11 mouse cellular contexts compared by ENCODE assay signal in genomic region chr12:52448218-52448617, GRCm38 (mm10). TPM values are rescaled to one million over a fixed set of nuclear protein-coding genes. Genes with fewer than 3 reads are reported as not detected.
DNase-seq lines count a peak whose midpoint lies in the region; ATAC-seq lines count a peak whose summit lies in the region.
"Had no signal": no experiment of that assay in that cellular context is flagged by ENCODE, and none has a peak within 500 bp of the region (broad histone marks: within the 10 kb centered on the region; RNA-seq: fewer than 3 reads in every experiment).

No protein-coding gene starts in this region.

- no peak overlapping the region for H3K4me3 ChIP-seq in heart, embryonic 11.5 days (ENCODE audit: low read depth, low read length)
- H3K4me3 ChIP-seq in liver, embryonic 16.5 days (ENCODE audit: low read depth, low read length) = no peak overlapping the region
- H3K4me3 ChIP-seq: forebrain, embryonic 12.5 days; megakaryocyte, embryonic 14.5 days had no signal

- 66% methylated on average over 1 of the region's 1 CpGs for WGBS in heart, embryonic 11.5 days (ENCODE audit: insufficient replicate concordance)
- WGBS in liver, embryonic 16.5 days (ENCODE audit: insufficient replicate concordance) = 29% methylated on average over 1 of the region's 1 CpGs

- no peak overlapping the region for H3K9ac ChIP-seq in heart, embryonic 11.5 days (ENCODE audit: low read depth, low read length)
- H3K9ac ChIP-seq in liver, embryonic 16.5 days (ENCODE audit: low read depth, low read length) = no peak overlapping the region
- H3K9ac ChIP-seq: forebrain, embryonic 12.5 days had no signal

- no peaks in the 10 kb centered on the region for H3K9me3 ChIP-seq in heart, embryonic 11.5 days (replicated peaks; ENCODE audit: control insufficient read depth, low read length)
- H3K9me3 ChIP-seq in liver, embryonic 16.5 days (replicated peaks; ENCODE audit: control insufficient read depth, low read length) = no peaks in the 10 kb centered on the region
- H3K9me3 ChIP-seq: forebrain, embryonic 12.5 days; megakaryocyte, embryonic 14.5 days had no signal

- peak; percentile 24 to 30 for DNase-seq in heart, adult 18-20 months
- DNase-seq in adrenal gland, postnatal 14 days = peak; percentile 60
- peak; percentile 91 for DNase-seq in kidney, adult 11 months
- no peak for DNase-seq in embryo, embryonic 10.5 days (ENCODE audit: low spot score)
- no peak for DNase-seq in spleen, postnatal 4 days (ENCODE audit: low spot score in 2 of 2)
- DNase-seq in frontal cortex, adult 2 months (ENCODE audit: extremely low spot score in 1 of 2, low spot score in 1 of 2) = no peak
- DNase-seq: thymus, postnatal 4 days had no signal

- no peaks in the 10 kb centered on the region for H3K36me3 ChIP-seq in heart, embryonic 11.5 days (ENCODE audit: control insufficient read depth, insufficient read depth, low read length)
- H3K36me3 ChIP-seq in liver, embryonic 16.5 days (ENCODE audit: control insufficient read depth, insufficient read depth) = no peaks in the 10 kb centered on the region
- H3K36me3 ChIP-seq: forebrain, embryonic 12.5 days had no signal

- no peak overlapping the region for H3K27ac ChIP-seq in heart, embryonic 11.5 days (ENCODE audit: low read depth, low read length)
- H3K27ac ChIP-seq in liver, embryonic 16.5 days (ENCODE audit: low read length) = peak overlapping the region; percentile 71; the same call in 1 of the 2 replicates
- H3K27ac ChIP-seq: forebrain, embryonic 12.5 days had no signal

- no peak overlapping the region for H3K4me2 ChIP-seq in heart, embryonic 11.5 days
- H3K4me2 ChIP-seq in liver, embryonic 16.5 days (ENCODE audit: low read depth, low read length) = no peak overlapping the region
- H3K4me2 ChIP-seq: forebrain, embryonic 12.5 days had no signal

- no peaks in the 10 kb centered on the region for H3K27me3 ChIP-seq in heart, embryonic 11.5 days (ENCODE audit: control insufficient read depth, insufficient read depth, low read length)
- no peaks in the 10 kb centered on the region for H3K27me3 ChIP-seq in liver, embryonic 16.5 days (ENCODE audit: control insufficient read depth, insufficient read depth, low read depth, low read length)
- H3K27me3 ChIP-seq: forebrain, embryonic 12.5 days; megakaryocyte, embryonic 14.5 days had no signal

- ATAC-seq in heart, embryonic 11.5 days (replicated peaks; ENCODE audit: insufficient number of reproducible peaks, low FRiP score, low TSS enrichment) = no peak
- ATAC-seq in liver, embryonic 16.5 days (ENCODE audit: low read depth) = peak; percentile 73

- peaks cover 7% of the 10 kb centered on the region; the same call in 1 of the 2 replicates for H3K4me1 ChIP-seq in heart, embryonic 11.5 days (ENCODE audit: control insufficient read depth, insufficient read depth, low read length)
- no peaks in the 10 kb centered on the region for H3K4me1 ChIP-seq in liver, embryonic 16.5 days (ENCODE audit: control insufficient read depth, low read depth, low read length)
- H3K4me1 ChIP-seq: forebrain, embryonic 12.5 days; megakaryocyte, embryonic 14.5 days had no signal

RNA-seq across cellular contexts. Expression of gene Arhgap5, which starts 55.6 kb away (rescaled TPM):
- total RNA-seq in heart, adult 18-20 months (2021) = 10 to 100 TPM; 71.7 to 77.4 TPM
- polyA plus RNA-seq in heart, embryonic 11.5 days (2014; fragmentation: Nextera tagmentation; extraction: Ambion mirVana) = 42.1 and 42.3 TPM in 2 replicates
- 74.5 and 80.1 TPM in 2 replicates for total RNA-seq in adrenal gland, postnatal 14 days (2021)
- 9.9 and 10.6 TPM in 2 replicates for polyA plus RNA-seq in liver, embryonic 16.5 days (2015; fragmentation: Nextera tagmentation; extraction: Ambion mirVana)
- polyA plus RNA-seq in frontal cortex, adult 2 months (2012; rRNA removed) = 51.8 and 54.2 TPM in 2 replicates

Comparison
In these comparisons a context has a peak if more than half of its experiments do, and no peak if none do; other contexts are left out.
1. DNase-seq: peak in heart, adult 18-20 months (2 of 2), adrenal gland, postnatal 14 days (single experiment) and kidney, adult 11 months (single experiment); none in embryo, embryonic 10.5 days (single experiment), spleen, postnatal 4 days (0 of 2) and frontal cortex, adult 2 months (0 of 2).